Mouse (Mus musculus): ENCODE results near the gene Dbp.

Gene Dbp

GRCm38 (mm10) chr7:45723781-45724180, 18.9 kb downstream of the Dbp start:
- no peak for DNase-seq (ENCODE audit: inconsistent ontology term)

GRCm38 (mm10) chr7:45725151-45725550, 20.3 kb downstream of the Dbp start:
- no peak for DNase-seq (ENCODE audit: inconsistent ontology term)

- DNase-seq (ENCODE audit: inconsistent ontology term), result no peak
These were observed 20.8 kb downstream of the Dbp start, which contains the start of gene Spaca4 for GRCm38 (mm10) chr7:45725713-45726112. Spaca4 (minus strand) TSS chr7:45725813.

- DNase-seq (ENCODE audit: inconsistent ontology term), result no peak
These were observed 21.5 kb downstream of the Dbp start for GRCm38 (mm10) chr7:45726419-45726818.

- DNase-seq (ENCODE audit: inconsistent ontology term), result no peak
These were observed 22.7 kb downstream of the Dbp start for GRCm38 (mm10) chr7:45727625-45728024.

- DNase-seq (ENCODE audit: inconsistent ontology term), result peak; percentile 54
These were observed 26.0 kb downstream of the Dbp start for GRCm38 (mm10) chr7:45730727-45731431.

- no peak for DNase-seq (ENCODE audit: inconsistent ontology term)
These were observed 28.6 kb downstream of the Dbp start for GRCm38 (mm10) chr7:45733477-45733876.

- peak; percentile 70 for DNase-seq (ENCODE audit: inconsistent ontology term)
These were observed 34.4 kb downstream of the Dbp start for GRCm38 (mm10) chr7:45739162-45739763.

- no peak for DNase-seq (ENCODE audit: inconsistent ontology term)
These were observed 34.9 kb downstream of the Dbp start for GRCm38 (mm10) chr7:45739820-45740219.

GRCm38 (mm10) chr7:45741308-45741707, 36.4 kb downstream of the Dbp start:
- no peak for DNase-seq (ENCODE audit: inconsistent ontology term)

- no peak for DNase-seq (ENCODE audit: inconsistent ontology term)
These were observed 36.9 kb downstream of the Dbp start for GRCm38 (mm10) chr7:45741777-45742176.

- DNase-seq (ENCODE audit: inconsistent ontology term), result peak; percentile 68
These were observed 37.5 kb downstream of the Dbp start for GRCm38 (mm10) chr7:45742338-45742737.

GRCm38 (mm10) chr7:45744387-45744786, 39.5 kb downstream of the Dbp start:
- DNase-seq (ENCODE audit: inconsistent ontology term), result peak; percentile 69

GRCm38 (mm10) chr7:45746518-45746917, 41.6 kb downstream of the Dbp start:
- no peak for DNase-seq (ENCODE audit: inconsistent ontology term)

GRCm38 (mm10) chr7:45747450-45747849, 42.6 kb downstream of the Dbp start:
- DNase-seq (ENCODE audit: inconsistent ontology term), result no peak

GRCm38 (mm10) chr7:45748110-45748509, 43.2 kb downstream of the Dbp start:
- no peak for DNase-seq (ENCODE audit: inconsistent ontology term)

- DNase-seq (ENCODE audit: inconsistent ontology term), result no peak
These were observed 44.5 kb downstream of the Dbp start for GRCm38 (mm10) chr7:45749401-45749800.

- DNase-seq (ENCODE audit: inconsistent ontology term), result no peak
These were observed 45.3 kb downstream of the Dbp start for GRCm38 (mm10) chr7:45750162-45750561.

- DNase-seq (ENCODE audit: inconsistent ontology term), result no peak
These were observed 50.8 kb downstream of the Dbp start for GRCm38 (mm10) chr7:45755703-45756102.

- peak; percentile 66 for DNase-seq (ENCODE audit: inconsistent ontology term)
These were observed 54.5 kb downstream of the Dbp start for GRCm38 (mm10) chr7:45759400-45759799.

Data from Muller cell, postnatal 12 days (primary cell).